Mouse (Mus musculus): ENCODE measurements around the gene Zkscan5. TPM values are rescaled to one million over a fixed set of nuclear protein-coding genes. Genes with fewer than 3 reads are reported as not detected.
A peak's percentile ranks its signal among the peaks of the same experiment; 100 is the strongest.

The Zkscan5 gene
- total and polyA plus RNA-seq, 2 experiments from 2014 or later = 12.8 to 19.4 TPM

- Histone ChIP-seq H3K36me3 (ENCODE audit: insufficient read depth, low read length) (peaks cover 35% of the 10 kb centered on the region), H3K9ac (replicated peaks; ENCODE audit: low read length, poor library complexity, severe bottlenecking) (peak within 1 kb of the TSS; percentile 92), H3K9me3 (ENCODE audit: low read length) (no peaks in the 10 kb centered on the region), H3K4me2 (ENCODE audit: low read depth, low read length, poor library complexity, severe bottlenecking) (peak within 1 kb of the TSS; percentile 69), H3K4me3 (ENCODE audit: low read depth, low read length) (peak within 1 kb of the TSS; percentile 77), H3K27me3 (ENCODE audit: insufficient read depth, low read length) (no peaks in the 10 kb centered on the region), H3K4me1 (ENCODE audit: insufficient read depth, low read length) (peaks cover 9% of the 10 kb centered on the region; the same call in 1 of the 2 replicates), H3K27ac (ENCODE audit: low read depth, low read length) (peak within 1 kb of the TSS; percentile 90)
- WGBS = 81% methylated on average over 2 of the region's 2 CpGs
- TF ChIP-seq CTCF (IDR thresholded peaks at IDR 0.05) = no peak
- ATAC-seq (ENCODE audit: low FRiP score) = no peak
- DNase-seq (ENCODE audit: low spot score) = no peak
Observed at GRCm38 (mm10) chr5:145191962-145192361, 12.4 kb upstream of the Zkscan5 start, which contains the start of gene Atp5j2. TSS of gene Atp5j2 (minus strand) at chr5:145192062.

- 82% methylated on average over 7 of the region's 7 CpGs for WGBS
- no peak for TF ChIP-seq CTCF (IDR thresholded peaks at IDR 0.05)
- Histone ChIP-seq H3K27me3 (ENCODE audit: insufficient read depth, low read length) (no peaks in the 10 kb centered on the region), H3K9ac (replicated peaks; ENCODE audit: low read length, poor library complexity, severe bottlenecking) (no peak overlapping the region), H3K9me3 (ENCODE audit: low read length) (no peaks in the 10 kb centered on the region), H3K4me1 (ENCODE audit: insufficient read depth, low read length) (peaks cover 3% of the 10 kb centered on the region; the same call in 1 of the 2 replicates), H3K36me3 (ENCODE audit: insufficient read depth, low read length) (peaks cover 14% of the 10 kb centered on the region), H3K27ac (ENCODE audit: low read depth, low read length) (no peak overlapping the region), H3K4me2 (ENCODE audit: low read depth, low read length, poor library complexity, severe bottlenecking) (peak overlapping the region; percentile 93; the same call in 1 of the 2 replicates), H3K4me3 (ENCODE audit: low read depth, low read length) (no peak overlapping the region)
- DNase-seq (ENCODE audit: low spot score) = no peak
- ATAC-seq (ENCODE audit: low FRiP score) = no peak
Observed at GRCm38 (mm10) chr5:145200387-145200786, 4.0 kb upstream of the Zkscan5 start.

- no peak for TF ChIP-seq CTCF (IDR thresholded peaks at IDR 0.05)
- peaks cover 4% of the 10 kb centered on the region; the same call in 1 of the 2 replicates for H3K36me3 ChIP-seq (ENCODE audit: insufficient read depth, low read length)
- no peaks in the 10 kb centered on the region for H3K9me3 ChIP-seq (ENCODE audit: low read length)
- H3K27ac ChIP-seq (ENCODE audit: low read depth, low read length) = peak within 1 kb of the TSS; percentile 69
- H3K27me3 ChIP-seq (ENCODE audit: insufficient read depth, low read length) = no peaks in the 10 kb centered on the region
- DNase-seq (ENCODE audit: low spot score) = peak; percentile 96
- H3K4me3 ChIP-seq (ENCODE audit: low read depth, low read length) = peak within 1 kb of the TSS; percentile 62
- 2% methylated on average over 37 of the region's 37 CpGs for WGBS
- H3K9ac ChIP-seq (replicated peaks; ENCODE audit: low read length, poor library complexity, severe bottlenecking) = peak within 1 kb of the TSS; percentile 74
- H3K4me2 ChIP-seq (ENCODE audit: low read depth, low read length, poor library complexity, severe bottlenecking) = peak within 1 kb of the TSS; percentile 93
- H3K4me1 ChIP-seq (ENCODE audit: insufficient read depth, low read length) = peaks cover 10% of the 10 kb centered on the region; the same call in 1 of the 2 replicates
- ATAC-seq (ENCODE audit: low FRiP score) = peak; percentile 25; the same call in 1 of the 2 replicates
Observed at GRCm38 (mm10) chr5:145201321-145201991, 2.9 kb upstream of the Zkscan5 start, which contains the start of gene Zkscan14. TSS of gene Zkscan14 (minus strand) at chr5:145201868.

GRCm38 (mm10) chr5:145202446-145202845, 1.9 kb upstream of the Zkscan5 start:
- no peak overlapping the region for H3K27ac ChIP-seq (ENCODE audit: low read depth, low read length)
- H3K4me2 ChIP-seq (ENCODE audit: low read depth, low read length, poor library complexity, severe bottlenecking) = no peak overlapping the region
- H3K9me3 ChIP-seq (ENCODE audit: low read length) = no peaks in the 10 kb centered on the region
- no peak for DNase-seq (ENCODE audit: low spot score)
- H3K9ac ChIP-seq (replicated peaks; ENCODE audit: low read length, poor library complexity, severe bottlenecking) = no peak overlapping the region
- peaks cover 10% of the 10 kb centered on the region; the same call in 1 of the 2 replicates for H3K4me1 ChIP-seq (ENCODE audit: insufficient read depth, low read length)
- H3K36me3 ChIP-seq (ENCODE audit: insufficient read depth, low read length) = peaks cover 3% of the 10 kb centered on the region; the same call in 1 of the 2 replicates
- TF ChIP-seq CTCF (IDR thresholded peaks at IDR 0.05) = 0 out of 2 replicates have a peak, but pooled peaks have one; percentile 13
- 51% methylated on average over 3 of the region's 3 CpGs for WGBS
- H3K4me3 ChIP-seq (ENCODE audit: low read depth, low read length) = no peak overlapping the region
- H3K27me3 ChIP-seq (ENCODE audit: insufficient read depth, low read length) = no peaks in the 10 kb centered on the region
- ATAC-seq (ENCODE audit: low FRiP score) = no peak

- H3K9me3 ChIP-seq (ENCODE audit: low read length) = no peaks in the 10 kb centered on the region
- DNase-seq (ENCODE audit: low spot score) (no peak), ATAC-seq (ENCODE audit: low FRiP score) (no peak)
- H3K27ac ChIP-seq (ENCODE audit: low read depth, low read length) = no peak overlapping the region
- peaks cover under 1% of the 10 kb centered on the region; the same call in 1 of the 2 replicates for H3K36me3 ChIP-seq (ENCODE audit: insufficient read depth, low read length)
- no peak for TF ChIP-seq CTCF (IDR thresholded peaks at IDR 0.05)
- peak overlapping the region; percentile 58 for H3K4me2 ChIP-seq (ENCODE audit: low read depth, low read length, poor library complexity, severe bottlenecking)
- 23% methylated on average over 9 of the region's 9 CpGs for WGBS
- no peaks in the 10 kb centered on the region for H3K27me3 ChIP-seq (ENCODE audit: insufficient read depth, low read length)
- peak overlapping the region; percentile 42; the same call in 1 of the 2 replicates for H3K9ac ChIP-seq (replicated peaks; ENCODE audit: low read length, poor library complexity, severe bottlenecking)
- peaks cover 10% of the 10 kb centered on the region; the same call in 1 of the 2 replicates for H3K4me1 ChIP-seq (ENCODE audit: insufficient read depth, low read length)
- H3K4me3 ChIP-seq (ENCODE audit: low read depth, low read length) = peak overlapping the region; percentile 52
Observed at GRCm38 (mm10) chr5:145205041-145205440, 679 bp downstream of the Zkscan5 start.

- TF ChIP-seq CTCF (IDR thresholded peaks at IDR 0.05) = no peak
- no peak for DNase-seq (ENCODE audit: low spot score)
- H3K27me3 ChIP-seq (ENCODE audit: insufficient read depth, low read length) = no peaks in the 10 kb centered on the region
- no peaks in the 10 kb centered on the region for H3K9me3 ChIP-seq (ENCODE audit: low read length)
- no peak overlapping the region for H3K4me2 ChIP-seq (ENCODE audit: low read depth, low read length, poor library complexity, severe bottlenecking)
- H3K9ac ChIP-seq (replicated peaks; ENCODE audit: low read length, poor library complexity, severe bottlenecking) = no peak overlapping the region
- 98% methylated on average over 6 of the region's 6 CpGs for WGBS
- ATAC-seq (ENCODE audit: low FRiP score) = no peak
- no peak overlapping the region for H3K27ac ChIP-seq (ENCODE audit: low read depth, low read length)
- H3K36me3 ChIP-seq (ENCODE audit: insufficient read depth, low read length) = peaks cover 13% of the 10 kb centered on the region
- no peak overlapping the region for H3K4me3 ChIP-seq (ENCODE audit: low read depth, low read length)
- H3K4me1 ChIP-seq (ENCODE audit: insufficient read depth, low read length) = peaks cover 10% of the 10 kb centered on the region; the same call in 1 of the 2 replicates
Observed at GRCm38 (mm10) chr5:145207385-145207784, 3.0 kb downstream of the Zkscan5 start.

Measured in midbrain, postnatal 0 days (tissue).